Comparison of ENCODE assay signal across 7 mouse cellular contexts in the genomic region with DNA sequence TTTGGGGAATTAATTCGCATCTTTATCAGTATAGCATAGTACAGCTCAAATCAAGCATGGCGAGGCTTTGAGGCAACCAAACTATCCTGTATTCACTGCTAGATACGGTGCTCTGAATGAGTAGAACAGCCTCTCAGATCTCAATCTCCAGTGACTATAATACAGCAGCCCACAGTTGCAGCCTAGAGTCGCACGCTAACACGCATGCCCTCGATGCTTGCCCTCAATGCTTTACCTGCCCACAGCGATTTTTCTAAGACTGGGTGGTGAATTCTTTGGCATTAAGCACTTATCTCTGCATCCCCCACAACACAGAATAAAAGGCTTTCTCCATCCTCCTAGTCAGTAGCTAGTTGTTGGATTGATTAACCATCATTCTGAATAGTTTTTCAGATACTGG.
DNase-seq lines count a peak whose midpoint lies in the region; ATAC-seq and TF ChIP-seq lines count a peak whose summit lies in the region.

No protein-coding gene starts in this region.

- TF ChIP-seq CTCF in brain, embryonic 14.5 days (IDR thresholded peaks at IDR 0.05; ENCODE audit: borderline replicate concordance, extremely low read depth, insufficient read depth, insufficient read length) = no peak

- intact Hi-C loops in gastrocnemius, postnatal 14 days (cut with DNase I; ENCODE audit: low total_unique reads) = loop anchor here (10.0 kb wide), 1 partner anchor 1444 kb away; no protein-coding TSS in a partner anchor

- H3K27ac ChIP-seq in forebrain, embryonic 12.5 days = no peak overlapping the region
- peak overlapping the region; percentile 82; the same call in 1 of the 2 replicates for H3K27ac ChIP-seq in hindbrain, embryonic 14.5 days
- no peak overlapping the region for H3K27ac ChIP-seq in midbrain, embryonic 16.5 days (ENCODE audit: low read length)

- peak; percentile 57 for DNase-seq in brain, embryonic 14.5 days (ENCODE audit: low read depth)
- DNase-seq in hindbrain, embryonic 14.5 days (ENCODE audit: low spot score) = no peak
- no peak for DNase-seq in right cerebral cortex, adult 2 months (ENCODE audit: low spot score in 2 of 2)
- no peak for DNase-seq in urinary bladder, adult 18-20 months (ENCODE audit: low spot score in 2 of 2)
- DNase-seq in gastrocnemius, postnatal 14 days = no peak

- ATAC-seq in forebrain, embryonic 12.5 days (ENCODE audit: low FRiP score) = peak; percentile 25; the same call in 1 of the 2 replicates
- ATAC-seq in hindbrain, embryonic 14.5 days (ENCODE audit: low FRiP score) = no peak
- ATAC-seq in midbrain, embryonic 16.5 days = peak; percentile 67

- H3K9ac ChIP-seq in forebrain, embryonic 12.5 days = no peak overlapping the region
- H3K9ac ChIP-seq in hindbrain, embryonic 14.5 days = peak overlapping the region; percentile 57; the same call in 1 of the 2 replicates
- no peak overlapping the region for H3K9ac ChIP-seq in midbrain, embryonic 16.5 days (ENCODE audit: low read depth, low read length)

- H3K27me3 ChIP-seq in forebrain, embryonic 12.5 days = no peaks in the 10 kb centered on the region
- H3K27me3 ChIP-seq in hindbrain, embryonic 14.5 days (ENCODE audit: control insufficient read depth, insufficient read depth, low read length) = no peaks in the 10 kb centered on the region
- H3K27me3 ChIP-seq in midbrain, embryonic 16.5 days (ENCODE audit: control insufficient read depth, insufficient read depth, low read depth, low read length) = no peaks in the 10 kb centered on the region

- no peak for TF ChIP-seq POLR2A in brain, embryonic 14.5 days (IDR thresholded peaks at IDR 0.05; ENCODE audit: borderline replicate concordance, extremely low read depth, insufficient read depth, insufficient read length, poor library complexity, severe bottlenecking)

- peaks cover 16% of the 10 kb centered on the region for H3K4me1 ChIP-seq in forebrain, embryonic 12.5 days
- H3K4me1 ChIP-seq in hindbrain, embryonic 14.5 days (replicated peaks; ENCODE audit: control insufficient read depth, insufficient read depth, low read length) = peaks cover 20% of the 10 kb centered on the region
- H3K4me1 ChIP-seq in midbrain, embryonic 16.5 days (ENCODE audit: control insufficient read depth, insufficient read depth, low read length) = peaks cover 7% of the 10 kb centered on the region

- H3K4me3 ChIP-seq in forebrain, embryonic 12.5 days (replicated peaks) = no peak overlapping the region
- H3K4me3 ChIP-seq in hindbrain, embryonic 14.5 days (replicated peaks; ENCODE audit: low read length) = no peak overlapping the region
- no peak overlapping the region for H3K4me3 ChIP-seq in midbrain, embryonic 16.5 days (ENCODE audit: low read depth, low read length)

- no peaks in the 10 kb centered on the region for H3K36me3 ChIP-seq in forebrain, embryonic 12.5 days (replicated peaks)
- H3K36me3 ChIP-seq in hindbrain, embryonic 14.5 days (replicated peaks; ENCODE audit: control insufficient read depth, insufficient read depth) = no peaks in the 10 kb centered on the region
- no peaks in the 10 kb centered on the region for H3K36me3 ChIP-seq in midbrain, embryonic 16.5 days (ENCODE audit: control insufficient read depth, insufficient read depth, low read length)

- peak overlapping the region; percentile 51; the same call in 1 of the 2 replicates for H3K4me2 ChIP-seq in forebrain, embryonic 12.5 days
- H3K4me2 ChIP-seq in hindbrain, embryonic 14.5 days (replicated peaks) = peak overlapping the region; percentile 55
- H3K4me2 ChIP-seq in midbrain, embryonic 16.5 days (ENCODE audit: low read length) = peak overlapping the region; percentile 47

- no peaks in the 10 kb centered on the region for H3K9me3 ChIP-seq in forebrain, embryonic 12.5 days
- no peaks in the 10 kb centered on the region for H3K9me3 ChIP-seq in hindbrain, embryonic 14.5 days (ENCODE audit: control insufficient read depth, low read length)
- no peaks in the 10 kb centered on the region for H3K9me3 ChIP-seq in midbrain, embryonic 16.5 days (replicated peaks; ENCODE audit: control insufficient read depth, low read length, poor library complexity, severe bottlenecking)

- 57% methylated on average over 8 of the region's 8 CpGs for WGBS in forebrain, embryonic 12.5 days
- WGBS in hindbrain, embryonic 14.5 days = 37% methylated on average over 8 of the region's 8 CpGs
- 31% methylated on average over 8 of the region's 8 CpGs for WGBS in midbrain, embryonic 16.5 days
